In genomic region chr2:75900281-75900680, GRCm38 (mm10) we compare ENCODE assay signal across 24 mouse cellular contexts. TPM values are rescaled to one million over a fixed set of nuclear protein-coding genes. Genes with fewer than 3 reads are reported as not detected.
DNase-seq lines count a peak whose midpoint lies in the region; ATAC-seq and TF ChIP-seq lines count a peak whose summit lies in the region.
"Had no signal": no experiment of that assay in that cellular context is flagged by ENCODE, and none has a peak within 500 bp of the region (broad histone marks: within the 10 kb centered on the region; RNA-seq: fewer than 3 reads in every experiment).

No protein-coding gene starts in this region.

- no peak overlapping the region for H3K27ac ChIP-seq in heart, adult 2 months
- H3K27ac ChIP-seq in liver, embryonic 14.5 days: no peak overlapping the region
- no peak overlapping the region for H3K27ac ChIP-seq in liver, embryonic 11.5 days (ENCODE audit: low read depth, low read length)
- H3K27ac ChIP-seq in stomach, postnatal 0 days (replicated peaks): no peak overlapping the region
- H3K27ac ChIP-seq: forebrain, embryonic 13.5 days; gastrocnemius, adult 2 months; heart, embryonic 15.5 days; hindbrain, embryonic 15.5 days had no signal

- H3K9ac ChIP-seq in heart, adult 2 months (ENCODE audit: low read depth, low read length): no peak overlapping the region
- no peak overlapping the region for H3K9ac ChIP-seq in liver, embryonic 14.5 days (replicated peaks)
- no peak overlapping the region for H3K9ac ChIP-seq in liver, embryonic 11.5 days (ENCODE audit: low read depth, low read length)
- H3K9ac ChIP-seq in stomach, postnatal 0 days (ENCODE audit: low read length): no peak overlapping the region
- H3K9ac ChIP-seq: forebrain, embryonic 13.5 days; forebrain, postnatal 0 days; heart, embryonic 15.5 days; hindbrain, embryonic 15.5 days had no signal

- TF ChIP-seq CTCF in heart, adult 2 months (IDR thresholded peaks at IDR 0.05): peak; percentile 13; the same call in 1 of the 2 replicates
- peak; percentile 19; the same call in 1 of the 2 replicates for TF ChIP-seq CTCF in liver, embryonic 14.5 days (IDR thresholded peaks at IDR 0.05; ENCODE audit: low read depth)
- TF ChIP-seq CTCF in stomach, postnatal 0 days (IDR thresholded peaks at IDR 0.05; ENCODE audit: low read depth): peak; percentile 31; the same call in 1 of the 2 replicates

- no peaks in the 10 kb centered on the region for H3K9me3 ChIP-seq in liver, embryonic 14.5 days (ENCODE audit: control insufficient read depth, low read length)
- no peaks in the 10 kb centered on the region for H3K9me3 ChIP-seq in liver, embryonic 11.5 days (ENCODE audit: control insufficient read depth, low read length)
- H3K9me3 ChIP-seq in stomach, postnatal 0 days (ENCODE audit: control insufficient read depth, low read length): no peaks in the 10 kb centered on the region
- H3K9me3 ChIP-seq: forebrain, embryonic 13.5 days; heart, embryonic 15.5 days; hindbrain, embryonic 15.5 days had no signal

- H3K4me2 ChIP-seq in liver, embryonic 14.5 days (ENCODE audit: low read depth): no peak overlapping the region
- no peak overlapping the region for H3K4me2 ChIP-seq in liver, embryonic 11.5 days
- no peak overlapping the region for H3K4me2 ChIP-seq in stomach, postnatal 0 days (replicated peaks; ENCODE audit: low read depth)
- H3K4me2 ChIP-seq: forebrain, embryonic 13.5 days; heart, embryonic 11.5 days; heart, embryonic 15.5 days; hindbrain, embryonic 15.5 days had no signal

- no peaks in the 10 kb centered on the region for H3K27me3 ChIP-seq in heart, adult 2 months (ENCODE audit: control insufficient read depth, insufficient read depth, low read length)
- H3K27me3 ChIP-seq in liver, embryonic 14.5 days (ENCODE audit: control insufficient read depth, insufficient read depth, low read length): no peaks in the 10 kb centered on the region
- no peaks in the 10 kb centered on the region for H3K27me3 ChIP-seq in liver, embryonic 11.5 days (replicated peaks; ENCODE audit: control insufficient read depth, insufficient read depth, low read length)
- H3K27me3 ChIP-seq in stomach, postnatal 0 days (ENCODE audit: control insufficient read depth, insufficient read depth, low read length): no peaks in the 10 kb centered on the region
- H3K27me3 ChIP-seq: CH12.LX; forebrain, embryonic 13.5 days; heart, embryonic 15.5 days; hindbrain, embryonic 15.5 days; Patski had no signal

- H3K36me3 ChIP-seq in heart, adult 2 months (ENCODE audit: control insufficient read depth, insufficient read depth, low read length): no peaks in the 10 kb centered on the region
- H3K36me3 ChIP-seq in liver, embryonic 14.5 days (replicated peaks; ENCODE audit: control insufficient read depth, insufficient read depth, low read depth): peaks cover 8% of the 10 kb centered on the region
- peaks cover 11% of the 10 kb centered on the region; the same call in 1 of the 2 replicates for H3K36me3 ChIP-seq in liver, embryonic 11.5 days (ENCODE audit: control insufficient read depth, insufficient read depth, low read length)
- H3K36me3 ChIP-seq in stomach, postnatal 0 days (ENCODE audit: control insufficient read depth, insufficient read depth, low read length): 0 out of 2 replicates have a peak, but pooled peaks cover 3% of the 10 kb centered on the region

- intact Hi-C loops in heart, adult 2 months (cut with DNase I): no loop called here
- intact Hi-C loops in heart, postnatal 10 days (cut with DNase I): no loop called here

- no peak for DNase-seq in heart, adult 2 months
- DNase-seq in heart, postnatal 10 days: no peak
- no peak for DNase-seq in liver, embryonic 14.5 days (ENCODE audit: low read depth in 3 of 3, low spot score in 3 of 3)
- no peak for DNase-seq in liver, embryonic 11.5 days (ENCODE audit: low spot score)
- DNase-seq in R1 (ENCODE audit: low read depth, low spot score): peak; percentile 67
- no peak for DNase-seq in stomach, postnatal 0 days (ENCODE audit: low spot score)
- no peak for DNase-seq in lung, postnatal 10 days
- no peak for DNase-seq in gastrocnemius, postnatal 10 days
- DNase-seq: adrenal gland, postnatal 14 days; cerebellum, adult 11-12 months; cerebellum, adult 9-11 months; cerebellum, postnatal 36 days; forebrain, postnatal 0 days; gastrocnemius, adult 2 months; gastrocnemius, postnatal 36 days; heart, adult 11 months; heart, postnatal 36 days; kidney, adult 11 months had no signal

- H3K4me1 ChIP-seq in heart, adult 2 months (ENCODE audit: control insufficient read depth, insufficient read depth, low read length): no peaks in the 10 kb centered on the region
- H3K4me1 ChIP-seq in liver, embryonic 14.5 days (replicated peaks; ENCODE audit: control insufficient read depth in 2 of 2, insufficient read depth in 2 of 2, low read length in 1 of 2): no peaks in the 10 kb centered on the region
- no peaks in the 10 kb centered on the region for H3K4me1 ChIP-seq in liver, embryonic 11.5 days (replicated peaks; ENCODE audit: control insufficient read depth, insufficient read depth, low read length)
- H3K4me1 ChIP-seq in stomach, postnatal 0 days (replicated peaks; ENCODE audit: control insufficient read depth, insufficient read depth): no peaks in the 10 kb centered on the region
- H3K4me1 ChIP-seq: forebrain, embryonic 13.5 days; heart, embryonic 15.5 days; hindbrain, embryonic 15.5 days had no signal

- H3K4me3 ChIP-seq in heart, adult 2 months: no peak overlapping the region
- no peak overlapping the region for H3K4me3 ChIP-seq in liver, embryonic 14.5 days (ENCODE audit: insufficient read depth in 1 of 2, low read depth in 2 of 2, low read length in 2 of 2)
- no peak overlapping the region for H3K4me3 ChIP-seq in liver, embryonic 11.5 days (ENCODE audit: low read depth, low read length)
- no peak overlapping the region for H3K4me3 ChIP-seq in stomach, postnatal 0 days (ENCODE audit: low read depth, low read length)
- H3K4me3 ChIP-seq: forebrain, embryonic 13.5 days; gastrocnemius, adult 2 months; heart, embryonic 15.5 days; hindbrain, embryonic 15.5 days had no signal

- H3K79me2 ChIP-seq in heart, adult 2 months (replicated peaks; ENCODE audit: control insufficient read depth, insufficient read depth, low read length): no peaks in the 10 kb centered on the region; the same call in 1 of the 2 replicates

- ATAC-seq in liver, embryonic 14.5 days (ENCODE audit: insufficient read depth): no peak
- ATAC-seq in liver, embryonic 11.5 days (replicated peaks; ENCODE audit: low FRiP score): no peak
- no peak for ATAC-seq in stomach, postnatal 0 days (ENCODE audit: low FRiP score, low TSS enrichment)
- ATAC-seq: forebrain, embryonic 13.5 days; forebrain, postnatal 0 days; Patski had no signal

- TF ChIP-seq POLR2A in heart, adult 2 months (IDR thresholded peaks at IDR 0.05; ENCODE audit: insufficient read depth, low read depth, low read length): no peak

- no peak for TF ChIP-seq EP300 in heart, adult 2 months (IDR thresholded peaks at IDR 0.05; ENCODE audit: insufficient read depth, low read depth, low read length)
- TF ChIP-seq EP300 in liver, embryonic 14.5 days (IDR thresholded peaks at IDR 0.05; ENCODE audit: low read depth): no peak
- no peak for TF ChIP-seq EP300 in stomach, postnatal 0 days (optimal IDR thresholded peaks at IDR 0.05)

- WGBS in heart, adult 2 months: 77% methylated on average over 1 of the region's 1 CpGs
- WGBS in liver, embryonic 14.5 days (ENCODE audit: insufficient replicate concordance): 70% methylated on average over 1 of the region's 1 CpGs
- WGBS in liver, embryonic 11.5 days: 77% methylated on average over 1 of the region's 1 CpGs
- WGBS in stomach, postnatal 0 days: 84% methylated on average over 1 of the region's 1 CpGs

RNA-seq across cellular contexts. Expression of gene Ttc30b, which starts 38.1 kb away (rescaled TPM):
- 10 to 100 TPM; 13.2 to 17.5 TPM for total RNA-seq in heart, adult 2 months (2021)
- 11.1 and 17.2 TPM in 2 replicates for polyA plus RNA-seq in heart, adult 2 months (2012; rRNA removed)
- 10 to 100 TPM; 13.6 to 14.9 TPM for total RNA-seq in heart, postnatal 10 days (2021)
- polyA plus RNA-seq in liver, embryonic 14.5 days (2012; rRNA removed): 0.56 and 0.58 TPM in 2 replicates
- 0.69 and 1.0 TPM in 2 replicates for polyA plus RNA-seq in liver, embryonic 14.5 days (2014; fragmentation: Nextera tagmentation; extraction: Ambion mirVana)
- polyA plus RNA-seq in liver, embryonic 11.5 days (2014; fragmentation: Nextera tagmentation; extraction: Ambion mirVana): 2.1 and 3.2 TPM in 2 replicates
- polyA plus RNA-seq in stomach, postnatal 0 days (2015; fragmentation: Nextera tagmentation; extraction: Ambion mirVana): 10.3 and 10.6 TPM in 2 replicates
- 1 to 10 TPM; 5.0 TPM for total RNA-seq in gastrocnemius, postnatal 10 days (2021)
